Mouse (Mus musculus) midbrain, embryonic 12.5 days (tissue): Measurements from ENCODE around the gene Mindy4. TPM values are rescaled to one million over a fixed set of nuclear protein-coding genes. Genes with fewer than 3 reads are reported as not detected.

Experiments used
- ATAC-seq: fragments of 200-750 bp; cut with Nextera tagmentation; 2 replicates; pipeline ENCODE4 v1.8.0; 2017; ENCODE audit warnings: low read depth, moderate TSS enrichment, moderate library complexity; ENCODE audit not compliant: low FRiP score
- H3K27ac ChIP-seq: fragments of 300-500 bp; sonication (generic); replicated peaks from 2 replicates; pipeline ENCODE4 v1.5.1; 2016; ENCODE audit warnings: mild to moderate bottlenecking
- H3K27me3 ChIP-seq: fragments of 300-500 bp; sonication (generic); 2 replicates; pipeline ENCODE4 v1.6.1; 2016; ENCODE audit warnings: mild to moderate bottlenecking
- H3K36me3 ChIP-seq: fragments of 300-500 bp; sonication (generic); 2 replicates; pipeline ENCODE4 v1.6.1; 2016
- H3K4me1 ChIP-seq: fragments of 300-500 bp; sonication (generic); 2 replicates; pipeline ENCODE4 v1.6.1; 2016
- H3K4me2 ChIP-seq: fragments of 300-500 bp; sonication (generic); replicated peaks from 2 replicates; pipeline ENCODE4 v1.6.1; 2016; ENCODE audit warnings: mild to moderate bottlenecking, moderate library complexity
- H3K4me3 ChIP-seq: fragments of 300-500 bp; sonication (generic); 2 replicates; pipeline ENCODE4 v1.5.1; 2016; ENCODE audit warnings: mild to moderate bottlenecking
- H3K9ac ChIP-seq: fragments of 300-500 bp; sonication (generic); replicated peaks from 2 replicates; pipeline ENCODE4 v1.6.1; 2016; ENCODE audit warnings: mild to moderate bottlenecking, moderate library complexity
- H3K9me3 ChIP-seq: fragments of 300-500 bp; sonication (generic); 2 replicates; pipeline ENCODE4 v1.6.1; 2016; ENCODE audit warnings: mild to moderate bottlenecking
- WGBS: fragments of 180-500 bp; shearing (Covaris S2); methylation state at CpG from one replicate; pipeline ENCODE4 v1.1.7; 2016; 5-methylcytosine and 5-hydroxymethylcytosine counted together
- polyA plus RNA-seq: library from polyadenylated mRNA; unstranded; fragments of >200 nt; fragmentation: Nextera tagmentation; extraction: Ambion mirVana; gene quantifications from 2 replicates; pipeline ENCODE4 v1.2.1, GENCODE M21; 2016

Gene Mindy4
- polyA plus RNA-seq, 1 experiment from 2014 or later, result 17.6 TPM

GRCm38 (mm10) chr6:55263490-55264046 is 60.4 kb downstream of the Mindy4 start:
- H3K27ac ChIP-seq, result no peak overlapping the region
- H3K4me1 ChIP-seq, result no peaks in the 10 kb centered on the region
- no peak overlapping the region for H3K4me3 ChIP-seq
- WGBS, result 81% methylated on average over 5 of the region's 5 CpGs
- H3K27me3 ChIP-seq, result no peaks in the 10 kb centered on the region
- H3K4me2 ChIP-seq, result no peak overlapping the region
- H3K9me3 ChIP-seq, result no peaks in the 10 kb centered on the region
- peaks cover 25% of the 10 kb centered on the region for H3K36me3 ChIP-seq
- ATAC-seq, result no peak
- no peak overlapping the region for H3K9ac ChIP-seq

- no peaks in the 10 kb centered on the region for H3K27me3 ChIP-seq
- H3K9ac ChIP-seq, result no peak overlapping the region
- no peaks in the 10 kb centered on the region for H3K9me3 ChIP-seq
- WGBS, result 95% methylated on average over 7 of the region's 7 CpGs
- no peak overlapping the region for H3K4me3 ChIP-seq
- no peak for ATAC-seq
- no peak overlapping the region for H3K27ac ChIP-seq
- H3K4me2 ChIP-seq, result no peak overlapping the region
- peaks cover 25% of the 10 kb centered on the region for H3K36me3 ChIP-seq
- no peaks in the 10 kb centered on the region for H3K4me1 ChIP-seq
Observed at GRCm38 (mm10) chr6:55264741-55265366, 61.7 kb downstream of the Mindy4 start.

- WGBS, result 78% methylated on average over 7 of the region's 7 CpGs
- H3K36me3 ChIP-seq, result no peaks in the 10 kb centered on the region
- peak; percentile 34; the same call in 1 of the 2 replicates for ATAC-seq
- no peaks in the 10 kb centered on the region for H3K9me3 ChIP-seq
- H3K9ac ChIP-seq, result no peak overlapping the region
- peaks cover 4% of the 10 kb centered on the region; the same call in 1 of the 2 replicates for H3K4me1 ChIP-seq
- no peak overlapping the region for H3K4me3 ChIP-seq
- no peak overlapping the region for H3K4me2 ChIP-seq
- no peak overlapping the region for H3K27ac ChIP-seq
- no peaks in the 10 kb centered on the region for H3K27me3 ChIP-seq
Observed at GRCm38 (mm10) chr6:55272952-55273351, 69.8 kb downstream of the Mindy4 start.

DNA sequence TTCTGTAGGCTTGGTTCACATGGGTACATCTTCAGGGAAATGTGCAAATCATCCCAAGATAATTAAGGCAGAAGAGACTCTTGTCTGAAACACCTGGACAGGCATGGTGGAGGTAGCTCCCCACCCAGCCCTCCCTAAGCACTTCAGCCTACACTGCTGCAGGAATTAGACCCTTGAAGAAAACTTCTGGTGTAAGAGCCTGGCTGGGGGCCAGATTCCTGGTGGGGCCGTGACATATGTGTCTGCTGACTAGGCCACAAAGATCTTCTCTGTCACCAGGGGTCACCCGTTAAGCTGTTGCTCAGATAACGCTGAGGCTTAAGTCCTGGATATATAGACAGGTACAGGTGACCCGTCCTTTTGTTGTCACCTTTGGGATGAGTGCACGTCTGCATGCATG is 70.3 kb downstream of the Mindy4 start:
- Histone ChIP-seq H3K4me2 (no peak overlapping the region), H3K9me3 (no peaks in the 10 kb centered on the region), H3K27me3 (no peaks in the 10 kb centered on the region), H3K4me1 (peaks cover 4% of the 10 kb centered on the region; the same call in 1 of the 2 replicates), H3K27ac (no peak overlapping the region), H3K4me3 (no peak overlapping the region), H3K9ac (no peak overlapping the region), H3K36me3 (no peaks in the 10 kb centered on the region)
- no peak for ATAC-seq
- WGBS, result 88% methylated on average over 5 of the region's 5 CpGs

- Histone ChIP-seq H3K4me2 (no peak overlapping the region), H3K27me3 (no peaks in the 10 kb centered on the region), H3K36me3 (no peaks in the 10 kb centered on the region), H3K4me1 (peaks cover 4% of the 10 kb centered on the region; the same call in 1 of the 2 replicates), H3K9ac (no peak overlapping the region), H3K9me3 (no peaks in the 10 kb centered on the region), H3K27ac (no peak overlapping the region), H3K4me3 (no peak overlapping the region)
- 90% methylated on average over 10 of the region's 10 CpGs for WGBS
- ATAC-seq, result no peak
Observed at GRCm38 (mm10) chr6:55275000-55275399, 71.8 kb downstream of the Mindy4 start.

- Histone ChIP-seq H3K27ac (no peak overlapping the region), H3K4me3 (no peak overlapping the region), H3K4me2 (no peak overlapping the region), H3K27me3 (no peaks in the 10 kb centered on the region), H3K4me1 (peaks cover 4% of the 10 kb centered on the region; the same call in 1 of the 2 replicates), H3K9ac (no peak overlapping the region), H3K36me3 (no peaks in the 10 kb centered on the region), H3K9me3 (no peaks in the 10 kb centered on the region)
- ATAC-seq, result no peak
- 88% methylated on average over 8 of the region's 8 CpGs for WGBS
Observed at GRCm38 (mm10) chr6:55275786-55276185, 72.6 kb downstream of the Mindy4 start.

DNA sequence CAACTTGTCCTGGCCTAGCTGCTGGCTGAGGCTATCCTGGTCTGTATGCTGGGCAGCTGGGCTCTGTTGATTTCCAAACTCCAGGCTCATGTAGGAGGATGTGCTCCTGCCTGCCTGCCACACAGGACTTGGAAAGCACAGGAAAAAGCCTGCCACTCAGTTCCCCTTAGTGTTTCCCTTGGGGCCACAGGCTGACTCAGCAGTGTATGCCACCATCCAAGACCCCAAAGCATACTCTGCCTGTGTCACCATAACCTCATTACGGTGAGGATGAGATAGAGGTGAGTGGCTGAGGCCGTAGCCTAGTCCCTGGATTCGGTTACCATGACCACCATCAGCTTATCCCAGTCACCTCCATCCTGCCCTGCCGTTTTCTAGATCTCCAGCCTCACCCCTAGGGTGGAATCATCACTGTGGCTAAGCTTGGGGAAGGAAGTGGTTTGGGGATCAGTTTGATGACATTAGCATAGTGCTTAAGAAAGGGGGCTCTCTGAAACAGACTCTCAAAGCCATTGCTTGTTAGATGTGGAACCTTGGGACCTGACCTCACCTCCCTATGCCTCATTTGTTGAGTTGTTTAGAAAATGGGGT is 73.6 kb downstream of the Mindy4 start:
- H3K4me1 ChIP-seq, result peaks cover 4% of the 10 kb centered on the region; the same call in 1 of the 2 replicates
- H3K4me2 ChIP-seq, result no peak overlapping the region
- no peak overlapping the region for H3K9ac ChIP-seq
- H3K36me3 ChIP-seq, result peaks cover 5% of the 10 kb centered on the region; the same call in 1 of the 2 replicates
- H3K4me3 ChIP-seq, result no peak overlapping the region
- no peak overlapping the region for H3K27ac ChIP-seq
- no peaks in the 10 kb centered on the region for H3K9me3 ChIP-seq
- 87% methylated on average over 4 of the region's 4 CpGs for WGBS
- no peak for ATAC-seq
- H3K27me3 ChIP-seq, result no peaks in the 10 kb centered on the region

GRCm38 (mm10) chr6:55278086-55278485 is 74.9 kb downstream of the Mindy4 start:
- WGBS, result 84% methylated on average over 6 of the region's 6 CpGs
- H3K4me3 ChIP-seq, result no peak overlapping the region

GRCm38 (mm10) chr6:55278520-55278919 is 75.3 kb downstream of the Mindy4 start:
- no peak for ATAC-seq
- Histone ChIP-seq H3K4me1 (no peaks in the 10 kb centered on the region), H3K4me3 (no peak overlapping the region), H3K27ac (no peak overlapping the region), H3K4me2 (no peak overlapping the region), H3K36me3 (peaks cover 14% of the 10 kb centered on the region; the same call in 1 of the 2 replicates), H3K27me3 (no peaks in the 10 kb centered on the region), H3K9ac (no peak overlapping the region), H3K9me3 (peaks cover 10% of the 10 kb centered on the region)
- 86% methylated on average over 4 of the region's 4 CpGs for WGBS

More at GRCm38 (mm10) chr6:55278086-55278485, 74.9 kb downstream of the Mindy4 start:
- Histone ChIP-seq H3K27ac (no peak overlapping the region), H3K9me3 (peaks cover 8% of the 10 kb centered on the region), H3K4me1 (peaks cover 1% of the 10 kb centered on the region; the same call in 1 of the 2 replicates), H3K36me3 (peaks cover 14% of the 10 kb centered on the region; the same call in 1 of the 2 replicates), H3K9ac (no peak overlapping the region), H3K4me2 (no peak overlapping the region), H3K27me3 (no peaks in the 10 kb centered on the region)
- no peak for ATAC-seq

GRCm38 (mm10) chr6:55280979-55281378 is 77.8 kb downstream of the Mindy4 start:
- Histone ChIP-seq H3K4me3 (no peak overlapping the region), H3K36me3 (peaks cover 14% of the 10 kb centered on the region; the same call in 1 of the 2 replicates), H3K4me2 (no peak overlapping the region), H3K9ac (no peak overlapping the region), H3K27me3 (no peaks in the 10 kb centered on the region), H3K9me3 (peaks cover 10% of the 10 kb centered on the region), H3K4me1 (no peaks in the 10 kb centered on the region), H3K27ac (no peak overlapping the region)
- WGBS, result 94% methylated on average over 7 of the region's 8 CpGs
- no peak for ATAC-seq

GRCm38 (mm10) chr6:55281687-55282086 is 78.5 kb downstream of the Mindy4 start:
- Histone ChIP-seq H3K4me2 (no peak overlapping the region), H3K4me3 (no peak overlapping the region), H3K9me3 (peaks cover 10% of the 10 kb centered on the region), H3K9ac (no peak overlapping the region), H3K27ac (no peak overlapping the region), H3K4me1 (no peaks in the 10 kb centered on the region), H3K27me3 (no peaks in the 10 kb centered on the region), H3K36me3 (peaks cover 14% of the 10 kb centered on the region; the same call in 1 of the 2 replicates)
- no peak for ATAC-seq
- WGBS, result 93% methylated on average over 7 of the region's 7 CpGs

DNA sequence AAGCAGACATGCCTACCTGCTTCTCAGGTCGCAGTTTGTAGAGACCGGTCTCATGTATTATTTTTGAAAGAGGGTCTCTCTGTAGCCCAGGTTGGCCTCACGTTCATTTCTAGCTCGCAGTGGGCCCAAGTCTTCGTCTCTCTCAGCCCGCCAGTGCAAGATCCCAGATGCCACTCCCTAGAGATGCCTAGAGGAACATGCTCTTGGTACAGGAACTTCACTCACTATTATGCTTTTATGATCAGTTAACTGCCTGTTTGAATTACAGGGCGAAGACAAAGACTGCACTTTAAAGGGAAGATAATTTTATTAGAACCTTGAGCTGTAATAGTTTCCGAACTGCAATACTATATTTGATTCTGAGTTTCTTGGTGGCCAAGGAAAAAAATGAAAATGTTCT is 79.2 kb downstream of the Mindy4 start:
- no peak overlapping the region for H3K9ac ChIP-seq
- H3K4me2 ChIP-seq, result no peak overlapping the region
- 96% methylated on average over 8 of the region's 8 CpGs for WGBS
- peaks cover 10% of the 10 kb centered on the region for H3K9me3 ChIP-seq
- H3K36me3 ChIP-seq, result peaks cover 14% of the 10 kb centered on the region; the same call in 1 of the 2 replicates
- H3K4me3 ChIP-seq, result no peak overlapping the region
- ATAC-seq, result no peak
- no peaks in the 10 kb centered on the region for H3K27me3 ChIP-seq
- H3K4me1 ChIP-seq, result no peaks in the 10 kb centered on the region
- no peak overlapping the region for H3K27ac ChIP-seq
